Mouse (Mus musculus): ENCODE measurements around the gene Th.

- TF ChIP-seq POLR2A (IDR thresholded peaks at IDR 0.05; ENCODE audit: control insufficient read depth, low read depth, low read length) (no peak), CTCF (IDR thresholded peaks at IDR 0.05; ENCODE audit: control insufficient read depth, insufficient read depth, insufficient replicate concordance, low read depth, low read length) (no peak)
Observed at GRCm38 (mm10) chr7:142869419-142870163, 61.3 kb downstream of the Th start.

Measured in testis, adult 2 months (tissue).